Mouse (Mus musculus) G1E (cell line): ENCODE measurements at regions not wholly inside any gene's neighbourhood (a gene's known extent, or its start where the extent isn't known, plus 50 kb on each side); places are given as distances from the start of the nearest gene placed in this dataset.

Experiments used
- CTCF ChIP-seq: IDR thresholded peaks from 2 replicates; pipeline ENCODE4 v1.5.1; 2012; ENCODE audit warnings: low read depth, low read length, inconsistent platforms, mixed read lengths
- GATA1 ChIP-seq: IDR thresholded peaks from 2 replicates; pipeline ENCODE4 v1.6.1; 2012; ENCODE audit warnings: borderline replicate concordance, low read length, inconsistent platforms, mixed read lengths
- GATA2 ChIP-seq: IDR thresholded peaks from 2 replicates; pipeline ENCODE4 v1.6.1; 2012; ENCODE audit warnings: low read depth, low read length, inconsistent platforms, borderline replicate concordance
- TAL1 ChIP-seq: conservative IDR thresholded peaks from 2 replicates; pipeline ENCODE4 v1.6.1; 2012; ENCODE audit warnings: low read depth, low read length, inconsistent platforms, mixed read lengths

- TF ChIP-seq CTCF (no peak), TAL1 (no peak), GATA1 (no peak), GATA2 (no peak)
These were observed 213.5 kb upstream of the Sfrp2 start for GRCm38 (mm10) chr3:83552516-83553139.
